Mouse (Mus musculus) lung, adult 18-20 months (tissue): ENCODE data around the gene Glod4.
A peak's percentile ranks its signal among the peaks of the same experiment; 100 is the strongest.

ENCODE experiments used
- DNase-seq, 2 experiments: peaks; one replicate each; pipeline ENCODE4 v3.0.0; 2022; ENCODE audit warnings: mixed read lengths in 2 of 2

Gene Glod4

GRCm38 (mm10) chr11:76242901-76243810 lies at the start of gene Glod4, which contains the start of gene Mrm3:
Gene Glod4, minus strand, starts transcription at chr11:76243725.
Gene Mrm3, plus strand, starts transcription at chr11:76243715.
- DNase-seq, result peak; percentile 90 to 93

- peak; percentile 40 to 54 for DNase-seq
Observed at GRCm38 (mm10) chr11:76292831-76293230, 49.3 kb upstream of the Glod4 start.

- peak; percentile 56 to 71 for DNase-seq
Observed at GRCm38 (mm10) chr11:76292398-76292797, 48.9 kb upstream of the Glod4 start.

GRCm38 (mm10) chr11:76291960-76292359 lies 48.4 kb upstream of the Glod4 start:
- DNase-seq, result no peak

- DNase-seq, result no peak
Observed at GRCm38 (mm10) chr11:76290367-76290766, 46.8 kb upstream of the Glod4 start.

- no peak for DNase-seq
Observed at GRCm38 (mm10) chr11:76288645-76289044, 45.1 kb upstream of the Glod4 start.

GRCm38 (mm10) chr11:76287301-76287700 lies 43.8 kb upstream of the Glod4 start:
- DNase-seq, result no peak

- no peak for DNase-seq
Observed at GRCm38 (mm10) chr11:76286534-76287126, 43.1 kb upstream of the Glod4 start.

GRCm38 (mm10) chr11:76285431-76286075 lies 42.0 kb upstream of the Glod4 start:
- DNase-seq, result no peak

- no peak for DNase-seq
Observed at GRCm38 (mm10) chr11:76283841-76284240, 40.3 kb upstream of the Glod4 start.

- DNase-seq, result no peak
Observed at GRCm38 (mm10) chr11:76279971-76280370, 36.4 kb upstream of the Glod4 start.

- DNase-seq, result no peak
Observed at GRCm38 (mm10) chr11:76278960-76279852, 35.7 kb upstream of the Glod4 start.

- DNase-seq, result no peak
Observed at GRCm38 (mm10) chr11:76272440-76272839, 28.9 kb upstream of the Glod4 start.

- DNase-seq, result no peak
Observed at GRCm38 (mm10) chr11:76268521-76269065, 25.1 kb upstream of the Glod4 start.

- no peak for DNase-seq
Observed at GRCm38 (mm10) chr11:76268001-76268459, 24.5 kb upstream of the Glod4 start.

GRCm38 (mm10) chr11:76267550-76267949 lies 24.0 kb upstream of the Glod4 start:
- no peak for DNase-seq

- DNase-seq, result no peak
Observed at GRCm38 (mm10) chr11:76262611-76263351, 19.3 kb upstream of the Glod4 start.

GRCm38 (mm10) chr11:76261224-76261623 lies 17.7 kb upstream of the Glod4 start:
- peak in 1 of 2 experiments; percentile 13 for DNase-seq

GRCm38 (mm10) chr11:76260208-76261050 lies 16.9 kb upstream of the Glod4 start:
- no peak for DNase-seq

GRCm38 (mm10) chr11:76258511-76258910 lies 15.0 kb upstream of the Glod4 start:
- DNase-seq, result no peak
